Mouse (Mus musculus) hindbrain, embryonic 13.5 days (tissue): ENCODE results near the gene Mybph. TPM values are rescaled to one million over a fixed set of nuclear protein-coding genes. Genes with fewer than 3 reads are reported as not detected.

Experiments used
- ATAC-seq: fragments of 200-750 bp; cut with Nextera tagmentation; 2 replicates; pipeline ENCODE4 v1.8.0; 2017; ENCODE audit warnings: moderate TSS enrichment; ENCODE audit not compliant: low FRiP score
- H3K27ac ChIP-seq: fragments of 300-500 bp; sonication (generic); 2 replicates; pipeline ENCODE4 v1.5.1; 2015; ENCODE audit warnings: inconsistent platforms, mild to moderate bottlenecking, moderate library complexity
- H3K27me3 ChIP-seq: fragments of 300-500 bp; sonication (generic); 2 replicates; pipeline ENCODE4 v1.6.1; 2015; ENCODE audit warnings: mild to moderate bottlenecking, inconsistent platforms
- H3K36me3 ChIP-seq: fragments of 300-500 bp; sonication (generic); 2 replicates; pipeline ENCODE4 v1.6.1; 2015; ENCODE audit warnings: mild to moderate bottlenecking, inconsistent platforms
- H3K4me1 ChIP-seq: fragments of 300-500 bp; sonication (generic); replicated peaks from 2 replicates; pipeline ENCODE4 v1.6.1; 2015; ENCODE audit warnings: inconsistent platforms
- H3K4me2 ChIP-seq: fragments of 300-500 bp; sonication (generic); 2 replicates; pipeline ENCODE4 v1.6.1; 2015; ENCODE audit warnings: inconsistent platforms, mild to moderate bottlenecking, moderate library complexity
- H3K4me3 ChIP-seq: fragments of 300-500 bp; sonication (generic); 2 replicates; pipeline ENCODE4 v1.5.1; 2015; ENCODE audit warnings: mild to moderate bottlenecking, inconsistent platforms
- H3K9ac ChIP-seq: fragments of 300-500 bp; sonication (generic); 2 replicates; pipeline ENCODE4 v1.6.1; 2015; ENCODE audit warnings: mild to moderate bottlenecking, inconsistent platforms
- H3K9me3 ChIP-seq: fragments of 300-500 bp; sonication (generic); 2 replicates; pipeline ENCODE4 v1.6.1; 2016; ENCODE audit warnings: inconsistent platforms
- WGBS: fragments of 180-500 bp; shearing (Covaris S2); methylation state at CpG from one replicate; pipeline ENCODE4 v1.1.7; 2015; 5-methylcytosine and 5-hydroxymethylcytosine counted together
- polyA plus RNA-seq: library from polyadenylated mRNA; unstranded; fragments of >200 nt; fragmentation: Nextera tagmentation; extraction: Ambion mirVana; gene quantifications from 2 replicates; pipeline ENCODE4 v1.2.1, GENCODE M21; 2015

The Mybph gene
- 0.83 and 1.9 TPM in 2 replicates for polyA plus RNA-seq

DNA sequence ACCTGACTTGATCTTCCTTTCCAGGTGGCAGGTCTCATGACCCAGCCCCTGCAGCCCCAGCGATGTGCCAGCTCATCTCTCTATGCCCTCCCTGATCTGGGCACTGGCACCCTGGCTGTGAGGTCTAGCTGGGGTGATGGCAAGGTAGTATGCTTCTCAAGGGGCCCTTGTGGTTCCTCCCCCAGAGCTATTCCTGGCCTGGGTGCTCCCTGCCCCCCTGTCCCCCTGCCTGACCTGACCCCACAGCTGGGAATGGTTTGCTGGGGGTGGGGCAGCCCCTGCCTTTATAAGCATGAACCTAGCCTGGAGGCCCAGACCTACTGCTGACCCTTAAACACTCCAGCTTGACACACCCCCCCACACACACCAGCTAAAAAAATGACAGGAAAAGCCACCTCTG lies at the start of gene Mybph:
Mybph (plus strand) TSS at position 323 of the 400 bp plus-strand sequence.
- Histone ChIP-seq H3K9ac (no peak within 1 kb of the TSS), H3K36me3 (no peaks in the 10 kb centered on the region), H3K4me3 (no peak within 1 kb of the TSS), H3K4me1 (peaks cover 41% of the 10 kb centered on the region), H3K27ac (no peak within 1 kb of the TSS), H3K4me2 (no peak within 1 kb of the TSS), H3K9me3 (no peaks in the 10 kb centered on the region), H3K27me3 (0 out of 2 replicates have a peak, but pooled peaks cover 4% of the 10 kb centered on the region)
- no peak for ATAC-seq
- 85% methylated on average over 1 of the region's 1 CpGs for WGBS

DNA sequence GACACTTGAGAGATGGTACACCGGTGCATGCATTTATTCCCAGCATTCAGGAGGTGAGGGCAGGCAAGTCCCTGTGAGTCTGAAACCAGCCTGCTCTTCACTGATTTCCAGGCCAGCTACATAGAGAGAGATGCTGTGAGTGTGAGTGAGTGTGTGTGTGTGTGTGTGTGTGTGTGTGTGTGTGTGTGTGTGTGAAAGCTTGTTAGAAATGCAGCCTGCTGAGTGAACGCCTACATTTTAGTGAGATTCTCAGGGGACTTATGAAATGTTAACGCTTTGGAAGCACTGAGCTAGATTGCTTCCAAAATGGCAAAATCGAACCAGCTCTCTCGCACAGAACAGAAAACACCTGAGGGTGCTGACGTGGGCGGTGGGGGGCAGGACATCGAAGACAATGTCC lies 47.2 kb upstream of the Mybph start:
- H3K36me3 ChIP-seq, result no peaks in the 10 kb centered on the region
- H3K27ac ChIP-seq, result no peak overlapping the region
- no peak overlapping the region for H3K9ac ChIP-seq
- H3K4me1 ChIP-seq, result peaks cover 27% of the 10 kb centered on the region
- 81% methylated on average over 8 of the region's 8 CpGs for WGBS
- ATAC-seq, result no peak
- 0 out of 2 replicates have a peak, but pooled peaks cover 3% of the 10 kb centered on the region for H3K27me3 ChIP-seq
- no peak overlapping the region for H3K4me3 ChIP-seq
- H3K9me3 ChIP-seq, result no peaks in the 10 kb centered on the region
- H3K4me2 ChIP-seq, result no peak overlapping the region

DNA sequence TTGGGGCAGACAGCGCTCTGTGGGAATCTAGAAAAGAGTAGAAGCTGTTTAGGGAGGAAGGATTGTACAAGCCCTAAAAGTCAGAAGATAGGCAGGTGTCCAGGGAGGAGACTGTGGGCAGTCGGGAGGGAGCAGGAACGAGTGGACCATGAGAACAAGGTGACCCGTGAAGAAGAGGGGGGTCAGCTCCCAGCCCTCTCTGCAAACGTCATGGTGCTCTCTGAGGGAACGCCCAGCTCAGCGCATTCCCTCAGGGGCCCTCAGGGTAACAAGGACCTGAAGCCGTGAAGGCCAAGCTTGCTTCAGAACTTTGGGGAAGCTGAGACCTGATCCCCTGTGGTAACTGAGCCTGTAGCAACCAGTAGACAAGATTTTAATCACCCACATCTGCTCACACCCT lies 43.2 kb upstream of the Mybph start:
- H3K4me3 ChIP-seq, result no peak overlapping the region
- H3K4me1 ChIP-seq, result 0 out of 2 replicates have a peak, but pooled peaks cover 2% of the 10 kb centered on the region
- H3K27me3 ChIP-seq, result no peaks in the 10 kb centered on the region
- ATAC-seq, result no peak
- H3K9ac ChIP-seq, result no peak overlapping the region
- no peaks in the 10 kb centered on the region for H3K36me3 ChIP-seq
- H3K4me2 ChIP-seq, result no peak overlapping the region
- H3K27ac ChIP-seq, result no peak overlapping the region
- WGBS, result 66% methylated on average over 8 of the region's 8 CpGs
- H3K9me3 ChIP-seq, result no peaks in the 10 kb centered on the region

DNA sequence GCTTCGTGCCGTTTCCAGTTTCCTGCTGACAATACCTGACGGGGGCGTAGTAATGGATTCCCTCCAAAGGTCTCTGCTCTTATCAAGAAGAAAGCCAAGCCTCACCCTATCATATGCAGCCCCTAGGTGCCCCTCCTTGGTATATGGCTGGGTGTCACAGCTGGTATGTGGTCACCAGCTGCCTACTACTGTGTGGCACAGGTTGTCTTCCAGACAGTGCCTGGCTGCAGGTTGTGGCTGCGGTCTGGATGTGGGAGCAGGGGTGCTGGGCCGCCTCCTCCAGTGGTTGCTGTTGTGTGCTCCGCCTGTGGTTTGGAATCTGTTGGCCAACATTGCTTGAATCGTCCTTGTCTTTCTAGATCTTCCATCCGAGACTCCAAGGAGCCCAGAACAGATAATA lies 42.5 kb upstream of the Mybph start:
- Histone ChIP-seq H3K27ac (no peak overlapping the region), H3K9ac (no peak overlapping the region), H3K4me2 (no peak overlapping the region), H3K4me3 (no peak overlapping the region), H3K27me3 (no peaks in the 10 kb centered on the region), H3K36me3 (no peaks in the 10 kb centered on the region), H3K4me1 (0 out of 2 replicates have a peak, but pooled peaks cover 2% of the 10 kb centered on the region), H3K9me3 (no peaks in the 10 kb centered on the region)
- ATAC-seq, result 0 out of 2 replicates have a peak, but pooled peaks have one; percentile 51
- WGBS, result 93% methylated on average over 9 of the region's 9 CpGs

DNA sequence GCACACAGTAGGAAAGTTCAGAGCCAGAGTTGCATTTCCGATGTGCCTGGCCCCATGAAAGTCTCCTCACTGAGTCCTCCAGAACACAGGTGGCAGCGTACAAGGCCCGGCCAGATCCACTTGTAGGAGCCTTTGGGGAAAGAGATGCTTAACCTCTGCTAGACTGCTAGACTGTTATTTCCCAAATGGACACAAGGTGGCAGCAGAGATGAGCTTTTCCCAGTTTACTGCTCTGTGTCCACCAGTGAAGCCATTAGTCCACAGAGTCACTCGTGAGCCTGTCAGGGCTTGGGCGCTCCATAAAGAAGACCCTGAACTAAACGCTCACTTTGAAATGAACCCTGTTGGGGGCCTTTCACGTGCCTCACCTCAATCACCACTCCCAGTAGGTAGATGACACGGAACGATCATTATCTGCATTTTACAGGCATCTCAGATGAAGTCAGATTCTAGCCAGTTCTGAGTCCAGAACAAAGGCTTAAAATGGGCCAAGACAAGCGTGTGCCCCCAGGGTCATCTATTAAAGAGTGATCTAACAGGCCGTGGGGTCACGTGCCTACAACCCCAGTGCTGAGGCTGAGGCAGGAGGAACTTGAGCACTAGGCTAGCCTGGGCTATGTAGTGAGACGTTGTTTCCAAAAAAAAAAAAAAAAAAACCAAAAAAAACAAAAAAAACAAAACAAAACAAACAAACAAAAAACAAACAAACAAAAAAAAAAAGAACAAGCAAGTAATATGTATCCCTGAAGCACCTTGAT lies 41.4 kb upstream of the Mybph start:
- Histone ChIP-seq H3K9me3 (no peaks in the 10 kb centered on the region), H3K4me2 (no peak overlapping the region), H3K27ac (no peak overlapping the region), H3K9ac (no peak overlapping the region), H3K4me3 (no peak overlapping the region), H3K4me1 (0 out of 2 replicates have a peak, but pooled peaks cover 2% of the 10 kb centered on the region), H3K36me3 (no peaks in the 10 kb centered on the region), H3K27me3 (no peaks in the 10 kb centered on the region)
- peak; percentile 77 for ATAC-seq
- WGBS, result 37% methylated on average over 13 of the region's 13 CpGs

DNA sequence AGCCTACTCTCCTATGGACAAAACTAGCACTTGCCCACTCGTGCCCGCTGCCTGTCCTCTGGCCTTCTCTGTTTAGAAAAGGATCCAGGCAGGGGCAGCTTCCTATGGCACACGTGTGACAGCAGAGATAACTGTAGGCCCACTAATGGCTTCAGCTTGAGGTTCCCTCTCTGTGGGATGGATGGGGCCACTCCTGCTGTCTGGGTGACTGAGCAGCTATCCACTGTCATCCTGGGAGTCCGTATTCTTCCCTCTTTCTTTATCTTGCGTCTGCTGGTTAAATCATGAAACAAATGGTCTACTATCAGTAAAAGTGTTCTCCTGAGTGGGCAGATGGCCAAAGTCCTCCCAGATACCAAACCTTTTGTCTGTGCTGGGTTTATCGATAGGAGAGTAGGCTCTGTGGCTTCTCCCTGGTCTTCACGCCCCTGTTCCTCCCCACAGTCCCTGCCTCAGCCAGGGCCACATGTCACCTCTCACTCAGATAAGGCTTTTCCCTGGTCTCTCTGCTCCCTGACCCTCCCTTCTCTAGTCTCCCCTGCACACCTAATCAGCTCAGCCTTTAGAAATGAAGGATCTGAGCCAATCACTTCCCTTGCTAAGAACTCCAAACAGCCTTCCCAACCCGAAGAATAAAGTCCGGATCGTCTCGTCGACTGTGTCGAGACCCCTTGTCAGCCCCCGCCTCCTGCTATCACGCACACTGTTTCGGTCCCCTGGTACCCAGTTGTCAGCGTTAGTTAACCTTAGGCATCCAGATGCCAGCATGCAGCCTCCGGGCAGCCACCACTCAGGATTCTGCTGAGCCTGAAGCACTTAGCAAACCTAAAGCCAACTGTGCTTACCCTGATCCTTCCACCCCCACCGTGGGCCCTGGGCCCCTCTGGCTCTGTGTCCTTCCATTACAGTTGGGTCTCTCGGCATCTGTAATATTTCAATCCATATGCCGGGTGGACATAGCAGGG lies 40.3 kb upstream of the Mybph start:
- H3K27me3 ChIP-seq, result no peaks in the 10 kb centered on the region
- 79% methylated on average over 21 of the region's 21 CpGs for WGBS

DNA sequence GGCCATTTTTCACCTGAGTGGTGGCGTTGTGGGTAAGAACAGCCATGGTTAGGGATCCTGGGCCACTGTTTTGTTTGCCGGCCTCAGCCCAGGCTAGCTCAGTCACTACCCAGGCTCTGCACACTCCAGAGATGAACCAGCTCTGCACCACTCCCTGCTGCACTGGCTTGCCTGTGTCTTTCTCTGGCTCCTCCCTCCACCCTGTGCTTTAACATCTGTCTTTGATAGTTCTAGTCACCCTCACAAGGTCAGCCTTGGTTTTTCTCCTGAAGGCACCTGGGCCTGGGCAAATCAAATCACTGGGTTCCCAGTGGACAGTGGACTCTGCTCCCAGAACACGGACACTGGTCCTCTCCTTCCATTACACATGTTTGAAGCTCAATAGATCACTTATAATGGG lies 39.1 kb upstream of the Mybph start:
- Histone ChIP-seq H3K9me3 (no peaks in the 10 kb centered on the region), H3K27ac (no peak overlapping the region), H3K4me2 (no peak overlapping the region), H3K4me3 (no peak overlapping the region), H3K27me3 (no peaks in the 10 kb centered on the region), H3K36me3 (no peaks in the 10 kb centered on the region), H3K4me1 (0 out of 2 replicates have a peak, but pooled peaks cover 2% of the 10 kb centered on the region), H3K9ac (no peak overlapping the region)
- ATAC-seq, result no peak
- 86% methylated on average over 3 of the region's 3 CpGs for WGBS

More for the DNA sequence above, 40.3 kb upstream of the Mybph start:
- Histone ChIP-seq H3K4me3 (no peak overlapping the region), H3K36me3 (no peaks in the 10 kb centered on the region), H3K4me2 (no peak overlapping the region), H3K9me3 (no peaks in the 10 kb centered on the region), H3K27ac (no peak overlapping the region), H3K9ac (no peak overlapping the region), H3K4me1 (0 out of 2 replicates have a peak, but pooled peaks cover 2% of the 10 kb centered on the region)
- no peak for ATAC-seq

DNA sequence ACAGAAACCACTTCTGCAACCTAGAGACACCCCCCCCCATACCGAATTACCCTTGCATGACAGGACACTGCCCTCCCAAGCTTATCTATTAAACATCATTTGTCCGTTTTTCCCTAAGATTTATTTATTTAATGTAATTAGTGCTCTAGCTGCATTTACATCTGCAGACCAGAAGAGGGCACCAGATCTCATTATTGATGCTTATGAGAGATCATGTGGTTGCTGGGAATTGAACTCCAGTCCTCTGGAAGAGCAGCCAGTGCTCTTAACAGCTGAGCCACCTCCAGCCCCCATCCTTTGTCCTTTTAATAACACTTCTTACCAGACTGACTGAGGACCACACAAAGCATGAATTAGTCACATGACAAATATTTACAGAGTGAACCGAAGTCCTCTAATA lies 38.6 kb upstream of the Mybph start:
- Histone ChIP-seq H3K4me1 (0 out of 2 replicates have a peak, but pooled peaks cover 2% of the 10 kb centered on the region), H3K27ac (no peak overlapping the region), H3K9ac (no peak overlapping the region), H3K4me3 (no peak overlapping the region), H3K27me3 (no peaks in the 10 kb centered on the region), H3K9me3 (no peaks in the 10 kb centered on the region), H3K36me3 (no peaks in the 10 kb centered on the region), H3K4me2 (no peak overlapping the region)
- ATAC-seq, result no peak
- 63% methylated on average over 3 of the region's 3 CpGs for WGBS

DNA sequence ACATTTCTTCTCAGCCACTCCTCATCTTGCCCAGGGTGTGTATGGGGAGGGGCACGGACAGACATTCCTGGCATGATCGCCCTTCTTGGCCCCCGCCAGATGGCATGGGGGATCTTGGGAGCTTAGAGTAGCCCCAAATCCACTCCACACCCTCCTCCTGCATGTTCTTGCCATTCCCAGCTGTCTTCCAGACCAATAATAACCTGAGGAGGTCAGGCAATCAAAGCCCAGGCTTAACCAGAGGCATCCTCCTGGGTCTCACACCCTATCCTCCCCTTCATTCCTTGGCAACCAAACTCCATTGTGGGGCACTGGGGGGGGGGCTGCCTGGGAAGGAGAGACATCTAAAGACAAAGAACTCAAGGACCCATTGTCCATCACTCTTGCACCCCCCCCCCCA lies 32.8 kb upstream of the Mybph start:
- H3K4me1 ChIP-seq, result no peaks in the 10 kb centered on the region
- H3K27me3 ChIP-seq, result no peaks in the 10 kb centered on the region
- ATAC-seq, result no peak
- H3K9ac ChIP-seq, result no peak overlapping the region
- no peaks in the 10 kb centered on the region for H3K9me3 ChIP-seq
- H3K4me2 ChIP-seq, result no peak overlapping the region
- H3K36me3 ChIP-seq, result no peaks in the 10 kb centered on the region
- WGBS, result 95% methylated on average over 3 of the region's 3 CpGs
- no peak overlapping the region for H3K27ac ChIP-seq
- H3K4me3 ChIP-seq, result no peak overlapping the region

DNA sequence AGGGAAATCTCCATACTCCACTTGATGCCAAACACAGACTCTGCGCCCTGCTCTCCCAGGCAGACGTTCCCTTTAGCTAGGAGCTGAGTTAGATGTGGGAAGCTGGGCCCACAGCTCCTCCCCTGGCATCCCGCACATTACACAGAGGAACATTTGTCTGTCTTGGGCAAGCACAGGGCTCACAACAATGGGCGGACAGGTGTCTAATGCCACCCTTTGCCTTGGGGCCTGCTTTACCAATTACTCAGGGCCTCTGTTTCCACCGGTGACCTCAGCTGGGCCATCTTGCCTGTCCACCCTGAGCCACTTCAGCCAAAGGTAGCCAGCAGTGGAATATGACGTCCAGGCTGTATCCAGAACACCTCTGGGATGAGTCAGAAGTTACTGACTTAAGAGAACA lies 31.8 kb upstream of the Mybph start:
- Histone ChIP-seq H3K27ac (no peak overlapping the region), H3K9me3 (no peaks in the 10 kb centered on the region), H3K9ac (no peak overlapping the region), H3K36me3 (no peaks in the 10 kb centered on the region), H3K4me2 (no peak overlapping the region), H3K4me3 (no peak overlapping the region), H3K4me1 (no peaks in the 10 kb centered on the region), H3K27me3 (no peaks in the 10 kb centered on the region)
- ATAC-seq, result no peak
- WGBS, result 83% methylated on average over 6 of the region's 6 CpGs

DNA sequence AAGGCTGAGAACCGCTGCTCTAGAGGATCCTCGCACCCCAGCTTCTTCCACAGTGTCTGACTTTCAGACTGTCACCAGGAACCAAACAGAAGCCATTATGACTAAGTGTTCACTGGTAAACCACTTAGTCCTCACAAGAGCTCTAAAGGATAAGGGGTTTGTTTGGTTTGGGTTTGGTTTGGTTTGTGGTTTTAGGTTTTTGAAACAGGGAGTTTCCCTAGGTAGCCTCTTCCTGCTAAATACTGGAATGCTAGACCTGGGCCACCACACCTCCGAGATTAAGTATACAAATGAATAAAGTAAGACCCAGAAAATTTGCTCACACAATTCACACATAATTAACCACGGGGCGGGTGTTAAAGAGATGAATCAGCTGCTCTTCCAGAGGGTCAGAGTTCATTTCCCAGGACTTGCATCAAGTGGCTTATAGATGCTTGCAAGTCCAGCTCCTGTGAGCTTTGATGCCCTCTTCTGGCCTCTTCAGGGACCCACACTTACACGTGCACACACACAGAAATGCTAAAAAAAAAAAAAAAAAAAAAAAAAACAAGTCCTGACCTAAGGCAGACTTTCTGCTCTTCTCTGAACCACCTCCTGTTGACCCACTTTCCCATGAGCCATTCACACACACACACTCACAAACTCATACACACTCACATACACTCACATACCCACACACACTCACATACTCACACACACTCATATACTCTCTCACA lies 30.6 kb upstream of the Mybph start:
- H3K27me3 ChIP-seq, result no peaks in the 10 kb centered on the region
- no peak overlapping the region for H3K4me3 ChIP-seq
- ATAC-seq, result no peak
- H3K4me1 ChIP-seq, result no peaks in the 10 kb centered on the region
- H3K9me3 ChIP-seq, result no peaks in the 10 kb centered on the region
- H3K27ac ChIP-seq, result no peak overlapping the region
- WGBS, result 82% methylated on average over 6 of the region's 6 CpGs
- H3K9ac ChIP-seq, result no peak overlapping the region
- no peak overlapping the region for H3K4me2 ChIP-seq
- no peaks in the 10 kb centered on the region for H3K36me3 ChIP-seq

DNA sequence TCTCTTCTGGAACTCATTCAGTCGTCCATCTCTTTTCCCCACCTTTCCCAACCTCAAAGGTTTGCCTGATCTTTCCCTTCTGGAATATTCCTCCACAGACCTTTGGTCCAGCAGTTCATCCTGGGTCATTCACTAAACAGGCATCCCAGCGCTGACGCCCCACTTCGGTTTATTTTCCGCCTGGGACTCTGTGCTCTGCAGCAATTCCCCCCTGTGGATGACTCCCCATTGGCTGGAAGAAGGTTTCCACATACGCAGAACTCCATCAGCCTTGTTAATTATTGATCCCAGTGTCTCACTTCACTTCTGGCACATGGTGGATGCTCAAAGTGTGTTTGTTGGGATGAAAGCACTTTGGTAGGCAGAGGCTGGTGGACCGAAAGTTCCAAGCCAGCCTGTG lies 29.8 kb upstream of the Mybph start:
- H3K36me3 ChIP-seq, result no peaks in the 10 kb centered on the region
- no peak for ATAC-seq
- H3K4me3 ChIP-seq, result no peak overlapping the region
- no peaks in the 10 kb centered on the region for H3K9me3 ChIP-seq
- no peaks in the 10 kb centered on the region for H3K4me1 ChIP-seq
- no peaks in the 10 kb centered on the region for H3K27me3 ChIP-seq
- H3K9ac ChIP-seq, result no peak overlapping the region
- 84% methylated on average over 7 of the region's 7 CpGs for WGBS
- no peak overlapping the region for H3K27ac ChIP-seq
- no peak overlapping the region for H3K4me2 ChIP-seq
